In genomic region chr13:55620275-55620674, GRCm38 (mm10) we compare ENCODE assay signal across 16 mouse cellular contexts.
"Had no signal": no experiment of that assay in that cellular context is flagged by ENCODE, and none has a peak within 500 bp of the region (broad histone marks: within the 10 kb centered on the region; RNA-seq: fewer than 3 reads in every experiment).

No protein-coding gene starts in this region.

- H3K9me3 ChIP-seq: neural tube, embryonic 13.5 days; neural tube, embryonic 15.5 days; stomach, embryonic 15.5 days had no signal

- DNase-seq: retina, postnatal 1 day; right cerebral cortex, adult 18-20 months; right cerebral cortex, postnatal 14 days; right cerebral cortex, postnatal 25 days; right cerebral cortex, postnatal 4 days; spleen, adult 18-20 months; thymus, adult 18-20 months; thymus, adult 2 months; thymus, postnatal 14 days; thymus, postnatal 25 days; thymus, postnatal 36 days; thymus, postnatal 4 days had no signal

- H3K27me3 ChIP-seq: neural tube, embryonic 13.5 days; neural tube, embryonic 15.5 days; stomach, embryonic 15.5 days had no signal

- H3K36me3 ChIP-seq: neural tube, embryonic 15.5 days; stomach, embryonic 15.5 days had no signal

- H3K9ac ChIP-seq: neural tube, embryonic 13.5 days; neural tube, embryonic 15.5 days; stomach, embryonic 15.5 days had no signal

- H3K27ac ChIP-seq: neural tube, embryonic 13.5 days; neural tube, embryonic 15.5 days; stomach, embryonic 15.5 days; stomach, postnatal 0 days had no signal

- H3K4me3 ChIP-seq: neural tube, embryonic 13.5 days; neural tube, embryonic 15.5 days; stomach, embryonic 15.5 days had no signal

- H3K4me2 ChIP-seq: neural tube, embryonic 13.5 days; neural tube, embryonic 15.5 days; stomach, embryonic 15.5 days had no signal
